Mouse (Mus musculus) midbrain, embryonic 14.5 days (tissue): ENCODE data around the gene Gm4201. TPM values are rescaled to one million over a fixed set of nuclear protein-coding genes. Genes with fewer than 3 reads are reported as not detected.
"Not testable (repeated sequence)": the region's sequence is repeated elsewhere in the genome, so short reads cannot be mapped to it uniquely, and the experiment has no call there.

ENCODE experiments used
- ATAC-seq: fragments of 200-750 bp; cut with Nextera tagmentation; 2 replicates; pipeline ENCODE4 v1.8.0; 2017; ENCODE audit warnings: moderate number of reproducible peaks, moderate library complexity; ENCODE audit not compliant: low FRiP score, low TSS enrichment
- DNase-seq: peaks from one replicate; pipeline ENCODE4 v3.0.0-alpha.2; 2015
- H3K27ac ChIP-seq: fragments of 300-500 bp; sonication (generic); replicated peaks from 2 replicates; pipeline ENCODE4 v1.5.1; 2014; ENCODE audit warnings: mild to moderate bottlenecking, low read depth, low read length, moderate library complexity
- H3K27me3 ChIP-seq: fragments of 300-500 bp; sonication (generic); 2 replicates; pipeline ENCODE4 v1.6.1; 2014; ENCODE audit warnings: low read length, control low read depth, mixed read lengths; ENCODE audit not compliant: control insufficient read depth, insufficient read depth
- H3K36me3 ChIP-seq: fragments of 300-500 bp; sonication (generic); 2 replicates; pipeline ENCODE4 v1.6.1; 2014; ENCODE audit warnings: low read length, control low read depth; ENCODE audit not compliant: control insufficient read depth, insufficient read depth
- H3K4me1 ChIP-seq: fragments of 300-500 bp; sonication (generic); 2 replicates; pipeline ENCODE4 v1.6.1; 2014; ENCODE audit warnings: mild to moderate bottlenecking, antibody characterized with exemption, low read length, control low read depth; ENCODE audit not compliant: control insufficient read depth, insufficient read depth
- H3K4me2 ChIP-seq: fragments of 300-500 bp; sonication (generic); 2 replicates; pipeline ENCODE4 v1.6.1; 2014; ENCODE audit warnings: mild to moderate bottlenecking, low read length, moderate library complexity
- H3K4me3 ChIP-seq: fragments of 300-500 bp; sonication (generic); replicated peaks from 2 replicates; pipeline ENCODE4 v1.5.1; 2014; ENCODE audit warnings: low read depth, low read length
- H3K9ac ChIP-seq: fragments of 300-500 bp; sonication (generic); replicated peaks from 2 replicates; pipeline ENCODE4 v1.6.1; 2014; ENCODE audit warnings: mild to moderate bottlenecking, low read length, moderate library complexity
- H3K9me3 ChIP-seq: fragments of 300-500 bp; sonication (generic); 2 replicates; pipeline ENCODE4 v1.6.1; 2016; ENCODE audit warnings: low read length, control low read depth, mixed read lengths; ENCODE audit not compliant: control insufficient read depth
- WGBS: fragments of 180-500 bp; shearing (Covaris S2); extraction: QIAGEN DNeasy Blood & Tissue Kit; methylation state at CpG from one replicate; pipeline ENCODE4 v1.1.7; 2014; 5-methylcytosine and 5-hydroxymethylcytosine counted together
- polyA plus RNA-seq: library from polyadenylated mRNA; unstranded; fragments of >200 nt; fragmentation: Nextera tagmentation; extraction: Ambion mirVana; gene quantifications from 2 replicates; pipeline ENCODE4 v1.2.1, GENCODE M21; 2014

Gm4201 gene
- polyA plus RNA-seq, result not detected in 2 replicates

- H3K9ac ChIP-seq, DNase-seq, H3K27ac ChIP-seq, H3K9me3 ChIP-seq, ATAC-seq, H3K4me2 ChIP-seq, H3K4me1 ChIP-seq, H3K27me3 ChIP-seq, H3K4me3 ChIP-seq, H3K36me3 ChIP-seq: not testable (repeated sequence)
- WGBS, result no CpG with 5 or more reads among the region's 3 CpGs
Measured at GRCm38 (mm10) chr7:22565243-22565642, at the start of gene Gm4201. Gene Gm4201, minus strand, starts transcription at chr7:22565343.

DNA sequence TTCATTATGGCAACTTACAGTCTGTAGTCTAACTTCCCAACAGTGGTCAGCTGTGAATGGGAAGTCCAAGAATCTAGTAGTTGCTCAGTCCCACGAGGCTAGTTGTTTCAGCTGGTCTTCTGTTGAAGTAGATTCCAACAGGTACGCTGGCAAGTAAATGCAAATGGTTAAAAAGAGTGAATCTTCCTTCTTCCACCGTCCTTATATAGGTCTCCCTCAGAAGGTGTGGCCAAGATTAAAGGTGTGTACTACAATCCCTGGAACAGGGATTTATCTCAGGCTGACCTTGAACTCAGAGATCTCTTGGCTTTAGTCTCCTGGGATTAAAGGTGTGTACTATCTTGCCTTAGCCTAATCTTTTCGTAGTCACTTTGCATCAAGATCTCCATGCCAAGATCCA is 22.9 kb upstream of the Gm4201 start, which contains the start of gene Gm4565:
Gene Gm4565 (minus strand): TSS at position 101 of the 400 bp plus-strand sequence.
- H3K36me3 ChIP-seq, H3K4me3 ChIP-seq, H3K4me2 ChIP-seq, H3K4me1 ChIP-seq, DNase-seq, H3K27ac ChIP-seq, H3K27me3 ChIP-seq, H3K9me3 ChIP-seq, H3K9ac ChIP-seq, ATAC-seq: not testable (repeated sequence)
- 73% methylated on average over 2 of the region's 4 CpGs for WGBS

- not testable (repeated sequence) for ATAC-seq, H3K4me2 ChIP-seq, H3K4me3 ChIP-seq, H3K4me1 ChIP-seq, DNase-seq, H3K27me3 ChIP-seq, H3K9ac ChIP-seq, H3K9me3 ChIP-seq, H3K27ac ChIP-seq, H3K36me3 ChIP-seq
- no CpG with 5 or more reads among the region's 1 CpGs for WGBS
Measured at GRCm38 (mm10) chr7:22534787-22535186, 30.4 kb downstream of the Gm4201 start, which contains the start of gene Gm8677. Gene Gm8677, minus strand, starts transcription at chr7:22534887.

DNA sequence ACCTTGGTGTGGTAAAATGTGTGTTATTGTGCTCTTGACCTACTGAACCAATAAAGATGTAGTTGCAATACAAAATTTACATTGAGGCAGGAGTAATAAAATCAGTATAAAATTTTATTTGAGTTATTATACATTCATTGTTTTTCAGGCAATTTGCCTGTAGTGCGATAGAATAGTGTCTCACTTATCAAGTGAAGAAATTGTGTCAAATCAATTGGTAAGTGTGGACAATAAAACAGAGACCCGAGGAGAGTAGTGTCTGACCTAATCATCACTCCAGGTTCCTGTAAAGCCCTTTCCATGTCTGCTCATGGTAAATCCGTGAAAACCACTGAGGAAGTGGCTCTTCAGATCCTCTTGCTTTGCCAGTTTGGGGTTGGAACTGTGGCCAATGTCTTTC is 42.5 kb downstream of the Gm4201 start, which contains the start of gene Vmn1r152:
Gene Vmn1r152 (plus strand): TSS at position 301 of the 400 bp plus-strand sequence.
- H3K27me3 ChIP-seq, H3K27ac ChIP-seq, H3K4me1 ChIP-seq, H3K36me3 ChIP-seq, ATAC-seq, DNase-seq, H3K9me3 ChIP-seq, H3K9ac ChIP-seq, H3K4me2 ChIP-seq, H3K4me3 ChIP-seq: not testable (repeated sequence)
- no CpG with 5 or more reads among the region's 3 CpGs for WGBS

Other genes starting within 250 kb of the Gm4201 start
- not detected in 2 replicates for gene Gm4187, start 235.6 kb downstream of the Gm4201 start, polyA plus RNA-seq
- not detected in 2 replicates for gene Gm8660, start 194.3 kb downstream of the Gm4201 start, polyA plus RNA-seq
- not detected in 2 replicates for gene Vmn1r148, start 151.8 kb downstream of the Gm4201 start, polyA plus RNA-seq
- gene Vmn1r149, start 127.1 kb downstream of the Gm4201 start, polyA plus RNA-seq, result not detected in 2 replicates
- gene Gm10665, start 101.3 kb downstream of the Gm4201 start, polyA plus RNA-seq, result not detected in 2 replicates
- not detected in 2 replicates for gene Vmn1r151, start 65.7 kb downstream of the Gm4201 start, polyA plus RNA-seq
- not detected in 2 replicates for gene Vmn1r152, start 42.4 kb downstream of the Gm4201 start, polyA plus RNA-seq
- not detected in 2 replicates for gene Gm8677, start 30.5 kb downstream of the Gm4201 start, polyA plus RNA-seq
- gene Gm4565, start 22.8 kb upstream of the Gm4201 start, polyA plus RNA-seq, result not detected in 2 replicates
- not detected in 2 replicates for gene Vmn1r155, start 92.7 kb upstream of the Gm4201 start, polyA plus RNA-seq
- gene Gm8693, start 127.0 kb upstream of the Gm4201 start, polyA plus RNA-seq, result not detected in 2 replicates
- not detected in 2 replicates for gene Gm4567, start 154.4 kb upstream of the Gm4201 start, polyA plus RNA-seq
- gene Vmn1r157, start 196.4 kb upstream of the Gm4201 start, polyA plus RNA-seq, result not detected in 2 replicates
- gene Vmn1r158, start 225.4 kb upstream of the Gm4201 start, polyA plus RNA-seq, result not detected in 2 replicates